15 mouse cellular contexts compared by ENCODE assay signal in the genomic region with DNA sequence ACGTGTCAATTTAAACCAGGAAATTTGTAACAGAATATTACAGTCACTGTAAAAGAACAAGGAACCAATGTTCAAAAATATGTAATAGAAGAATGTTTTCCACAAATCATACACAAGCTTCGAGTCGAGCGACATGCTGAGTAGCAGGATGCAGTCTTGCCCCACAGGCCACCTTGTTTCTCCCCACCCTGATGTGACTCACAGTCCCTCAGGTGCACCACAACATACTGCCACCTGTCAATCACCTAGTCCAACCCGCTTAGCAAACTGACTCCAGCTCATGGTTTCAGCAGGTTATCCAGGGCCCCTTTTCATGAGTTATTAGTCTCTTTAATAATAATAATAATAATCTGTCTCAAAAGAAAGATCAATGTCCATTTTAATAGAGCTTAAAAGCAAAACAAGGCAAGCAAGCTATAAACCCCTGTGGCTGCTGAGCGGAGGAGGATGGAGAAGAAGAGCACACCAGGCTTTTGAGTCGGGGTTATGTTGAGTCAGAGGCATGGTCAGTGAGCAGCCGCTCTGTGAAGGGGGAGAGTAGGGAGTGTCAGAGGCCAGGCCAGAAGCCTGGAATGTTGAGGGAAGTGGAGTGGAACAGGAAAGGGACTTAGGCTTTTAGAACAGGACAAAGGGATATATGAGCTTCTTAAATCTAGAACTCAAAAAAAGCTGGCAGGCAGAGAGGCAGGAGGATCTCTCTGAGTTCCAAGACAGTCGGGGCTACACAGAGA. TPM values are rescaled to one million over a fixed set of nuclear protein-coding genes. Genes with fewer than 3 reads are reported as not detected.
DNase-seq lines count a peak whose midpoint lies in the region; TF ChIP-seq lines count a peak whose summit lies in the region.
"Had no signal": no experiment of that assay in that cellular context is flagged by ENCODE, and none has a peak within 500 bp of the region (broad histone marks: within the 10 kb centered on the region; RNA-seq: fewer than 3 reads in every experiment).

No protein-coding gene starts in this region.

- peak overlapping the region; percentile 66 for H3K4me3 ChIP-seq in E14TG2a.4 (replicated peaks; ENCODE audit: low read length)
- H3K4me3 ChIP-seq: hindbrain, embryonic 12.5 days; limb, embryonic 13.5 days; midbrain, embryonic 12.5 days; neural tube, embryonic 12.5 days had no signal

- peaks cover 64% of the 10 kb centered on the region for H3K4me1 ChIP-seq in E14TG2a.4 (replicated peaks; ENCODE audit: low read depth, low read length)

- no peaks in the 10 kb centered on the region for H3K9me3 ChIP-seq in E14TG2a.4 (ENCODE audit: low read length)
- H3K9me3 ChIP-seq: hindbrain, embryonic 12.5 days; limb, embryonic 13.5 days; midbrain, embryonic 12.5 days; neural tube, embryonic 12.5 days had no signal

- H3K27me3 ChIP-seq in E14TG2a.4 (ENCODE audit: insufficient read depth, low read length) = no peaks in the 10 kb centered on the region
- H3K27me3 ChIP-seq: hindbrain, embryonic 12.5 days; limb, embryonic 13.5 days; midbrain, embryonic 12.5 days; neural tube, embryonic 12.5 days had no signal

- no peak for TF ChIP-seq CTCF in E14TG2a.4 (conservative IDR thresholded peaks at IDR 0.05; ENCODE audit: low read length)

- peak; percentile 70 for DNase-seq in heart, adult 11 months
- DNase-seq in heart, postnatal 14 days = no peak
- DNase-seq in kidney, postnatal 10 days = peak; percentile 18
- DNase-seq in kidney, postnatal 14 days = no peak
- peak; percentile 24 for DNase-seq in embryo, embryonic 10.5 days (ENCODE audit: low spot score)
- DNase-seq in ovary, adult 18-20 months (ENCODE audit: low spot score) = no peak
- DNase-seq in thymus, postnatal 36 days = no peak
- DNase-seq: kidney, adult 8-10 months; liver, postnatal 0 days; right cerebral cortex, adult 18-20 months had no signal

- intact Hi-C loops in heart, postnatal 14 days (cut with DNase I) = loop anchor here (5.0 kb wide), 1 partner anchor 48 kb away; no protein-coding TSS in a partner anchor

- peaks cover 11% of the 10 kb centered on the region for H3K36me3 ChIP-seq in E14TG2a.4 (ENCODE audit: insufficient read depth, low read length)
- H3K36me3 ChIP-seq: hindbrain, embryonic 12.5 days; limb, embryonic 13.5 days; midbrain, embryonic 12.5 days; neural tube, embryonic 12.5 days had no signal

RNA-seq across cellular contexts. Expression of a gene that starts 4.2 kb away (rescaled TPM):
- total RNA-seq in heart, postnatal 14 days (2021) = 10 to 100 TPM; 15.4 to 15.9 TPM

RNA-seq across cellular contexts. Expression of a gene that starts 36.0 kb away (rescaled TPM):
- total RNA-seq in heart, postnatal 14 days (2021) = 10 to 100 TPM; 38.0 to 40.1 TPM

Comparison
In these comparisons a context has a peak if more than half of its experiments do, and no peak if none do; other contexts are left out.
1. DNase-seq: peak in heart, adult 11 months (single experiment), kidney, postnatal 10 days (single experiment) and embryo, embryonic 10.5 days (single experiment); none in heart, postnatal 14 days (0 of 2), kidney, postnatal 14 days (single experiment), ovary, adult 18-20 months (single experiment) and thymus, postnatal 36 days (0 of 2).